Mouse (Mus musculus) intestine, postnatal 0 days (tissue): ENCODE measurements around the gene Igf2bp3. TPM values are rescaled to one million over a fixed set of nuclear protein-coding genes. Genes with fewer than 3 reads are reported as not detected.

Source experiments
- ATAC-seq: fragments of 200-750 bp; cut with Nextera tagmentation; 2 replicates; pipeline ENCODE4 v1.8.0; 2017; ENCODE audit warnings: mild to moderate bottlenecking, moderate TSS enrichment, moderate library complexity
- H3K27ac ChIP-seq: fragments of 300-500 bp; sonication (generic); 2 replicates; pipeline ENCODE4 v1.5.1; 2014; ENCODE audit warnings: mild to moderate bottlenecking, low read depth, low read length, moderate library complexity
- H3K27me3 ChIP-seq: fragments of 300-500 bp; sonication (generic); replicated peaks from 2 replicates; pipeline ENCODE4 v1.6.1; 2014; ENCODE audit warnings: low read length, mixed read lengths; ENCODE audit not compliant: control insufficient read depth, insufficient read depth
- H3K36me3 ChIP-seq: fragments of 300-500 bp; sonication (generic); 2 replicates; pipeline ENCODE4 v1.6.1; 2014; ENCODE audit warnings: mild to moderate bottlenecking, moderate library complexity; ENCODE audit not compliant: control insufficient read depth, insufficient read depth
- H3K4me1 ChIP-seq: fragments of 300-500 bp; sonication (generic); replicated peaks from 2 replicates; pipeline ENCODE4 v1.6.1; 2014; ENCODE audit warnings: antibody characterized with exemption, low read length, mixed read lengths; ENCODE audit not compliant: control insufficient read depth, insufficient read depth
- H3K4me2 ChIP-seq: fragments of 300-500 bp; sonication (generic); replicated peaks from 2 replicates; pipeline ENCODE4 v1.6.1; 2014; ENCODE audit warnings: low read depth, mild to moderate bottlenecking, moderate library complexity
- H3K4me3 ChIP-seq: fragments of 300-500 bp; sonication (generic); 2 replicates; pipeline ENCODE4 v1.5.1; 2014; ENCODE audit warnings: low read depth, low read length
- H3K9ac ChIP-seq: fragments of 300-500 bp; sonication (generic); 2 replicates; pipeline ENCODE4 v1.6.1; 2014; ENCODE audit warnings: mild to moderate bottlenecking, low read depth, low read length
- H3K9me3 ChIP-seq: fragments of 300-500 bp; sonication (generic); 2 replicates; pipeline ENCODE4 v1.6.1; 2016; ENCODE audit warnings: mixed run types; ENCODE audit not compliant: control insufficient read depth
- CTCF ChIP-seq: sonication (generic); IDR thresholded peaks from 2 replicates; pipeline ENCODE4 v1.5.1; 2016; ENCODE audit warnings: low read depth, mild to moderate bottlenecking, control low read depth, antibody characterized with exemption, moderate library complexity
- WGBS: fragments of 180-500 bp; shearing (Covaris S2); extraction: QIAGEN DNeasy Blood & Tissue Kit; methylation state at CpG from one replicate; pipeline ENCODE4 v1.1.7; 2014; 5-methylcytosine and 5-hydroxymethylcytosine counted together
- polyA plus RNA-seq: library from polyadenylated mRNA; unstranded; fragments of >200 nt; fragmentation: Nextera tagmentation; extraction: Ambion mirVana; gene quantifications from 2 replicates; pipeline ENCODE4 v1.2.1, GENCODE M21; 2015

Igf2bp3 gene
- polyA plus RNA-seq, 1 experiment from 2014 or later: 54.7 TPM

DNA sequence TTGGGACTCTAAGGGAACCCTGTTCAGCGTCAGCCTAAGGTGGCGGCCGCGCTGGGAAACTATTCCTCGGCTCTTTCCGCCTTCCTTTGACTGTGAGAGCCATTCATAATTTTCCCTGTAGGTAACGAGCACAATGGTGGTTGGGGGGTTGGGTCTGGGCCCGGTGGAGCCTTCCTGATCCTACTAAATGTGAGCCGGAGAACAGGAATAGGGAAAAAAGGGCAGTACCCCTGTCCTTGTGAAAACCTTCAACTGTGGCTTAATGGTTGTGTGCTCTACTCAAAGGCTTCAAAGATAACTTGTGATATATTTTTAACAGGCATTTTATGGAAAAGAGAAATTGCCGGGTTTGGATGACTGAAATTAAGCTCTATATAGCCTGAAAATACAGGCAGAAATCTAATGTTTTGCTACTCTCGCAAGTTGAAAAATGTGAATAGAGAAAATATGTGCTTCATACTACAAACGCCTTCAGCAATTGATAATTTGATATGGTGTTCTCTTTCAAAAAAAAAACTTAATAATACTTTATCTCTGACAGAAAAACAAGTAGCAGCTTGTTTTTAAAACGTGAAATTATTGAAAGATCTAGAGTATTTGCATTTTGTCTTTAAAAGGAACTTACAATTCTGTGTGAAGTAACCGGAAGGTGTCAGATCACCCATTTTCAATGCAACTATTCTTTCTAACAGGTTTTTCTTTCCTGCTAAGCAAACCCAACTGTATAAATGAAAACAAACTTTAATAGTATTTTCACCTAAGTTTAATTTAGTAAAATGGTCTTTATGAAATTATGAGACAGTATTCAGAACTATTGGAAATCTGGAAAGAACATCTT is 1.2 kb upstream of the Igf2bp3 start:
- Histone ChIP-seq H3K27ac (peak overlapping the region; percentile 95), H3K27me3 (no peaks in the 10 kb centered on the region), H3K4me1 (0 out of 2 replicates have a peak, but pooled peaks cover 2% of the 10 kb centered on the region), H3K4me3 (peak overlapping the region; percentile 85), H3K9ac (peak overlapping the region; percentile 94), H3K4me2 (peak overlapping the region; percentile 86), H3K9me3 (no peaks in the 10 kb centered on the region), H3K36me3 (no peaks in the 10 kb centered on the region)
- no peak for TF ChIP-seq CTCF
- WGBS: 3% methylated on average over 14 of the region's 14 CpGs
- ATAC-seq: peak; percentile 3

DNA sequence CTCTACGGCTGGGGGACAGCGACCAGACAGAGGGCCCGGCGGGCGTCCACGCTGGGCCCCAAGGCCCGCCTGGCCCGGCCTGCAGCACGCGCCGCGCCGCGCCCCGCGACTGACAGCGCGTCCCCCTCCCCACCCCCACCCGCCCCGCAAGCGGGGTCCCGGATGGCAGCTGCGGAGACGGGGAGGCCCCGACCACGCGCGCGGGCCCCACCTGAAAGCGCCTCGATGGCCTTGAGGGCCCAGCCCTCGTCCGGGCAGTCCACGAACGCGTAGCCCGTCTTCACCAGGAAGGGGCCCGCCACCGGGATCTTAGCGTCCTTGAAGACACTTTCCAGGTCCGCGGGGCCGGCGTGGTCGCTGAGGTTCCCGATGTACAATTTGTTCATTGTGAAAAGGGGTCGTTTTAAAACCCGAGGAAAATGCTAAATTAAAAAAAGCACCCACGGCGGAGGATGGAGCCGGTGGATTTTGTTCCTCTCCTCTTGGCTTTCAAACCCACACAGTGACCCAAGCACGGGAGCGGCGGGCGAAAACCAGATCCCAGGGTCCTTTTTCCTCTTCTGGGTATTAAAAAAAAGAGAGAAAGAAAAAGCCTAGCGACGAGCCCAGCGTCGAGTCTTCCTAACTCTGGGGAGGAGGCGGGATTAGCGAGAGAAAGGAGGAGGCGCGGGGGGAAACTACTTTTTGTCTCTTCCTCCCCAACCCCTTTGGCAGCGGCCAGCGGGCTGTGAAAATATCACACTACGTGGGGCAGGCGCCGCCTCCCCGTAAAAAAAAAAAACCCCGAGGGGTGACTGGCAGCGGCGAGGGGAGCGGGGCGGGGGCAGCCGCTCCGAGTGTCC is 450 bp downstream of the Igf2bp3 start:
- H3K27me3 ChIP-seq: no peaks in the 10 kb centered on the region
- H3K4me2 ChIP-seq: peak overlapping the region; percentile 86
- H3K4me3 ChIP-seq: peak overlapping the region; percentile 85
- H3K4me1 ChIP-seq: 0 out of 2 replicates have a peak, but pooled peaks cover 7% of the 10 kb centered on the region
- under 1% methylated on average over 73 of the region's 76 CpGs for WGBS
- no peak for ATAC-seq
- H3K36me3 ChIP-seq: no peaks in the 10 kb centered on the region
- peak overlapping the region; percentile 94 for H3K9ac ChIP-seq
- H3K27ac ChIP-seq: peak overlapping the region; percentile 95
- TF ChIP-seq CTCF: no peak
- no peaks in the 10 kb centered on the region for H3K9me3 ChIP-seq

DNA sequence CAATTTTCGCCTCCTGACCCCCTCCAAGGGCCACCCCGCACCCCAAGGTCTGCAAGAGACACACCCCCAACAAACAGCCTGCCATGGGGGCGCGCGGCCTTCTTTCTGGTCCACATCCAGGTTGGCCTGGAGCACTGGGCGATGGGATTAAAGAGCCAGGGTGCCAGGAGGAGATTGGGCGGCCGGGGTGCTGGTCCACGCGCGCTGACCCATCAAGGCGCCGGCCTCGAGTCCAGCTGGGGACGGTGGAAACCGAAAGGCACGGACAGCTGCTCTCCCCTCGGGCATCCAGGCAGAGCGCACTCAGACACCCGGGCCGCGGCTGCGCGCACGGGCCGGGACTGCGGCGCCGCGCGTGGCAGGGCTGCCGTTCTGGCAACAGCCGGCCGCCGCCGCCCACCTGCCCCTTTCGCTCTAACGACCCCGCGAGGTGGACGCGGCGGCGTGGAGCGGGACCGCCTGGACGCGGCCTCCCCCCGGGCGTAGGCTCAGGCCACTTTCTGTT is 1.1 kb downstream of the Igf2bp3 start:
- H3K4me2 ChIP-seq: peak overlapping the region; percentile 86
- H3K27ac ChIP-seq: peak overlapping the region; percentile 95
- TF ChIP-seq CTCF: no peak
- no peaks in the 10 kb centered on the region for H3K36me3 ChIP-seq
- peak overlapping the region; percentile 85 for H3K4me3 ChIP-seq
- 1% methylated on average over 41 of the region's 50 CpGs for WGBS
- H3K4me1 ChIP-seq: 0 out of 2 replicates have a peak, but pooled peaks cover 7% of the 10 kb centered on the region
- no peaks in the 10 kb centered on the region for H3K27me3 ChIP-seq
- ATAC-seq: no peak
- no peaks in the 10 kb centered on the region for H3K9me3 ChIP-seq
- H3K9ac ChIP-seq: peak overlapping the region; percentile 94

DNA sequence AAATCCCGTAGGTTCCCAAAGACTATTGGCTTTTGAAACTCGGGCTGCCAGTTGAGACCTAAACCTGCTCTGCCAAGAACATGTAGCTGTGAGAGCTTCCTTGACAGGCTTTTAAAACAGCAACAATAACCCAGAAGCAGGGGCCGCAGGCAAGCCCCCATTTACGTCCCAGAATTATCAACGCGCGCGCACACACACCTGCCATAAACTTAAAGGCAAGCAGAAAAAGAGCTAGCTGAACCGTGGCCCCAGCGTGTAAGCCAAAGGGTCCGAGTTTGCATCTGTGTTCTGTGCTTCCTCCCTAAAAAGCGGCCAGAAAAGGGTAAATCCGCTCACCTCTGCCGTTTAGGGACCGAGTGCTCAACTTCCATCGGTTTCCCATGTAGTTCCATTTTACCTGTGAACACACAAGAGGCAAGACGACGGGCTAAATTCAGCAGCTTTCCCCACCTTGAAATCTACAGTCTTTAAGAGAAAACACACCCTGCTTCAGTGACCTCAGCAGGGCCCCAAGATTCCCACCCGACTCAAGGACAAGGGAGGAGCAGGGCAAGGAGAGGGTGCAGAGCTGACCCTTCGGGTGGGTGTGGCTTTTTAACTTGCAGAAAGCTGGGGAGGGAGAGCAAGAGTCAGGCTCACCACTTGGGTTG is 1.7 kb downstream of the Igf2bp3 start:
- peak overlapping the region; percentile 86 for H3K4me2 ChIP-seq
- no peak for TF ChIP-seq CTCF
- 5% methylated on average over 20 of the region's 20 CpGs for whole genome bisulfite sequencing
- no peak for ATAC-seq
- no peaks in the 10 kb centered on the region for H3K9me3 ChIP-seq
- H3K27me3 ChIP-seq: no peaks in the 10 kb centered on the region
- H3K36me3 ChIP-seq: no peaks in the 10 kb centered on the region
- 0 out of 2 replicates have a peak, but pooled peaks cover 7% of the 10 kb centered on the region for H3K4me1 ChIP-seq
- H3K27ac ChIP-seq: peak overlapping the region; percentile 95
- H3K9ac ChIP-seq: peak overlapping the region; percentile 94
- H3K4me3 ChIP-seq: peak overlapping the region; percentile 85

DNA sequence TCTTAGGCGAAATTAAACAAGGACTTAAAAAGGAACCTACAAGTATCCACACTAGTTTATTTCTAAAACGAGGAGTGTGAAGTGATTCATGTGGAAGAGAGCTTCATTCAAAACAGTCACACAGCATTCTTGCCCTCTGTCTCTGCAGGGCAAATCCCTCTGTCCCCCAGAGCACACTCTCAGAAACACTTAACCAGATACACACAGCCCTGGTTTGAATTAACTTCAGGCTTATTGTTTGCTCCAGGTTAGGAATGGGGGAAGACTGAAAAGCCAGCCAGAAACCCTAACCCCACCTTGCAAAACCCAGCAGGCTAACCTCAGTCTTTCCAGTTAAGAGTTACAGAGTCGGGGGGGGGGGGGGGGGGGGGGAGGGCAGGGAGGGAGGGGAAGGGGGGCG is 2.6 kb downstream of the Igf2bp3 start:
- Histone ChIP-seq H3K4me3 (peak overlapping the region; percentile 85; the same call in 1 of the 2 replicates), H3K9ac (no peak overlapping the region), H3K36me3 (no peaks in the 10 kb centered on the region), H3K27ac (no peak overlapping the region), H3K4me1 (0 out of 2 replicates have a peak, but pooled peaks cover 7% of the 10 kb centered on the region), H3K4me2 (peak overlapping the region; percentile 86), H3K27me3 (no peaks in the 10 kb centered on the region), H3K9me3 (no peaks in the 10 kb centered on the region)
- 20% methylated on average over 3 of the region's 4 CpGs for WGBS
- no peak for ATAC-seq
- TF ChIP-seq CTCF: no peak
